Mouse (Mus musculus) MEL (cell line): Measurements from ENCODE around the gene Ppfibp2. TPM values are rescaled to one million over a fixed set of nuclear protein-coding genes. Genes with fewer than 3 reads are reported as not detected.

Source experiments
- DNase-seq: peaks from one replicate; pipeline ENCODE4 v3.0.0; 2011; ENCODE audit warnings: low read depth, low spot score
- H3K27ac ChIP-seq: 2 replicates; pipeline ENCODE4 v1.5.1; 2012; ENCODE audit warnings: low read depth, mild to moderate bottlenecking, control low read depth, low read length, moderate library complexity; ENCODE audit not compliant: control insufficient read depth
- H3K27me3 ChIP-seq, 2 experiments: fragments of 150-350 bp in 1 of 2; sonication (generic) in 1 of 2; 2 replicates each; pipeline ENCODE4 v1.6.1; 2012; ENCODE audit warnings: low read length in 2 of 2, mild to moderate bottlenecking in 2 of 2, improper control_type of control experiment in 1 of 2, moderate library complexity in 1 of 2; ENCODE audit not compliant: insufficient read depth in 2 of 2, control insufficient read depth in 1 of 2
- H3K36me3 ChIP-seq, 2 experiments: 2 replicates each; pipeline ENCODE4 v1.6.1; 2012 to 2014; ENCODE audit warnings: low read length in 2 of 2, improper control_type of control experiment in 1 of 2, inconsistent platforms in 1 of 2, mild to moderate bottlenecking in 1 of 2; ENCODE audit not compliant: insufficient read depth in 2 of 2, control insufficient read depth in 1 of 2
- H3K4me1 ChIP-seq, 2 experiments: fragments of 150-350 bp in 1 of 2; sonication (generic) in 1 of 2; 2 replicates each; pipeline ENCODE4 v1.6.1; 2012; ENCODE audit warnings: low read length in 2 of 2, improper control_type of control experiment in 1 of 2, mild to moderate bottlenecking in 1 of 2; ENCODE audit not compliant: insufficient read depth in 2 of 2, control insufficient read depth in 1 of 2
- H3K4me3 ChIP-seq, 2 experiments: fragments of 150-350 bp in 1 of 2; sonication (generic) in 1 of 2; 2 replicates each; pipeline ENCODE4 v1.5.1; 2012; ENCODE audit warnings: low read depth in 2 of 2, low read length in 2 of 2, mild to moderate bottlenecking in 2 of 2, moderate library complexity in 2 of 2, control low read depth in 1 of 2, improper control_type of control experiment in 1 of 2; ENCODE audit not compliant: control insufficient read depth in 1 of 2, insufficient read depth in 1 of 2
- H3K79me2 ChIP-seq: 2 replicates; pipeline ENCODE4 v1.6.1; 2012; ENCODE audit warnings: mild to moderate bottlenecking, low read length, moderate library complexity; ENCODE audit not compliant: control insufficient read depth, poor library complexity, insufficient read depth
- H3K9ac ChIP-seq: 2 replicates; pipeline ENCODE4 v1.6.1; 2012; ENCODE audit warnings: low read depth, mild to moderate bottlenecking, control low read depth, low read length, moderate library complexity; ENCODE audit not compliant: control insufficient read depth, poor library complexity, severe bottlenecking
- H3K9me3 ChIP-seq: fragments of 150-350 bp; sonication (generic); replicated peaks from 2 replicates; pipeline ENCODE4 v1.6.1; 2012; ENCODE audit warnings: mild to moderate bottlenecking, low read length, improper control_type of control experiment, moderate library complexity; ENCODE audit not compliant: insufficient read depth
- CHD2 ChIP-seq: IDR thresholded peaks from 2 replicates; pipeline ENCODE4 v1.6.1; 2011; ENCODE audit warnings: low read length, improper control_type of control experiment
- E2F4 ChIP-seq: IDR thresholded peaks from 2 replicates; pipeline ENCODE4 v1.6.1; 2011; ENCODE audit warnings: low read depth, low read length, improper control_type of control experiment, borderline replicate concordance
- ELF1 ChIP-seq: IDR thresholded peaks from 2 replicates; pipeline ENCODE4 v1.6.1; 2014; ENCODE audit warnings: low read depth, mild to moderate bottlenecking, inconsistent platforms, low read length, improper control_type of control experiment, moderate library complexity
- ETS1 ChIP-seq: IDR thresholded peaks from 2 replicates; pipeline ENCODE4 v1.6.1; 2012; ENCODE audit warnings: low read depth, mild to moderate bottlenecking, inconsistent platforms, low read length, improper control_type of control experiment, moderate library complexity
- HCFC1 ChIP-seq: IDR thresholded peaks from 2 replicates; pipeline ENCODE4 v1.6.1; 2012; ENCODE audit warnings: low read depth, mild to moderate bottlenecking, inconsistent platforms, low read length, improper control_type of control experiment, moderate library complexity
- KAT2A ChIP-seq: conservative IDR thresholded peaks from 2 replicates; pipeline ENCODE4 v1.6.1; 2012; ENCODE audit warnings: low read depth, low read length, improper control_type of control experiment, inconsistent platforms
- MAFK ChIP-seq: IDR thresholded peaks from 2 replicates; pipeline ENCODE4 v1.6.1; 2011; ENCODE audit warnings: low read depth, mild to moderate bottlenecking, low read length, improper control_type of control experiment, borderline replicate concordance
- MXI1 ChIP-seq: IDR thresholded peaks from 2 replicates; pipeline ENCODE4 v1.6.1; 2011; ENCODE audit warnings: mild to moderate bottlenecking, low read depth, low read length, improper control_type of control experiment
- MYC ChIP-seq: IDR thresholded peaks from 2 replicates; pipeline ENCODE4 v1.6.1; 2011; ENCODE audit warnings: low read depth, mild to moderate bottlenecking, low read length, improper control_type of control experiment, moderate library complexity
- NELFE ChIP-seq: IDR thresholded peaks from 2 replicates; pipeline ENCODE4 v1.6.1; 2011; ENCODE audit warnings: low read depth, low read length, improper control_type of control experiment
- NRF1 ChIP-seq: IDR thresholded peaks from 2 replicates; pipeline ENCODE4 v1.6.1; 2014; ENCODE audit warnings: low read depth, mild to moderate bottlenecking, inconsistent platforms, low read length, improper control_type of control experiment, moderate library complexity; ENCODE audit not compliant: poor library complexity, insufficient read depth, severe bottlenecking
- POLR2AphosphoS5 ChIP-seq: IDR thresholded peaks from 2 replicates; pipeline ENCODE4 v1.6.1; 2012; ENCODE audit warnings: low read depth, borderline replicate concordance, mild to moderate bottlenecking, inconsistent platforms, low read length, moderate library complexity, mixed read lengths
- RAD21 ChIP-seq: IDR thresholded peaks from 2 replicates; pipeline ENCODE4 v1.6.1; 2011; ENCODE audit warnings: mild to moderate bottlenecking, low read depth, low read length, improper control_type of control experiment
- SIN3A ChIP-seq: IDR thresholded peaks from 2 replicates; pipeline ENCODE4 v1.6.1; 2012; ENCODE audit warnings: low read length, improper control_type of control experiment, inconsistent platforms
- SMC3 ChIP-seq: IDR thresholded peaks from 2 replicates; pipeline ENCODE4 v1.6.1; 2011; ENCODE audit warnings: low read depth, low read length, improper control_type of control experiment
- TBP ChIP-seq: IDR thresholded peaks from 2 replicates; pipeline ENCODE4 v1.8.0; 2011; ENCODE audit warnings: low read depth, low read length, improper control_type of control experiment
- USF1 ChIP-seq: IDR thresholded peaks from 2 replicates; pipeline ENCODE4 v1.6.1; 2014; ENCODE audit warnings: low read depth, mild to moderate bottlenecking, inconsistent platforms, low read length, improper control_type of control experiment, moderate library complexity
- USF2 ChIP-seq, 2 experiments: IDR thresholded peaks; 2 replicates each; pipeline ENCODE4 v1.6.1; 2011 to 2012; ENCODE audit warnings: improper control_type of control experiment in 2 of 2, low read length in 2 of 2, borderline replicate concordance in 1 of 2, inconsistent platforms in 1 of 2, low read depth in 1 of 2, mild to moderate bottlenecking in 1 of 2; ENCODE audit not compliant: insufficient read depth in 1 of 2
- ZC3H11A ChIP-seq: IDR thresholded peaks from 2 replicates; pipeline ENCODE4 v1.6.1; 2012; ENCODE audit warnings: low read depth, mild to moderate bottlenecking, inconsistent platforms, low read length, improper control_type of control experiment
- ZMIZ1 ChIP-seq: IDR thresholded peaks from 2 replicates; pipeline ENCODE4 v1.6.1; 2012; ENCODE audit warnings: low read depth, mild to moderate bottlenecking, inconsistent platforms, low read length, improper control_type of control experiment, moderate library complexity
- ZNF384 ChIP-seq: IDR thresholded peaks from 2 replicates; pipeline ENCODE4 v1.6.1; 2012; ENCODE audit warnings: low read depth, mild to moderate bottlenecking, inconsistent platforms, low read length, improper control_type of control experiment
- polyA plus RNA-seq, 2 experiments: library from polyadenylated mRNA; stranded (reverse) in 1 of 2; unstranded in 1 of 2; fragments of >175 nt in 1 of 2; fragments of >200 nt in 1 of 2; gene quantifications; 2 replicates each; pipeline versions ENCODE4 v1.2.1 to v1.2.4; 2012; ENCODE audit warnings: low replicate concordance in 2 of 2, low read depth in 1 of 2; ENCODE audit not compliant: insufficient read length in 2 of 2, insufficient read depth in 1 of 2, missing spikeins in 1 of 2
- total RNA-seq: library from RNA; depleted of rRNA; stranded (reverse); fragments of 300-350 nt; gene quantifications from 2 replicates; pipeline ENCODE4 v1.2.3, GENCODE M21; 2012

Gene Ppfibp2
- total and polyA plus RNA-seq, 3 experiments, result not detected

GRCm38 (mm10) chr7:107574276-107574675 lies 20.7 kb upstream of the Ppfibp2 start:
- Histone ChIP-seq H3K27ac (no peak overlapping the region), H3K9ac (no peak overlapping the region)
- TF ChIP-seq MAFK (no peak), CHD2 (no peak), ETS1 (no peak), MXI1 (no peak), SMC3 (no peak), ZNF384 (no peak), SIN3A (no peak), USF2 (IDR thresholded peaks at IDR 0.05; ENCODE audit: borderline replicate concordance in 1 of 2, insufficient read depth in 1 of 2, low read depth in 1 of 2, low read length in 2 of 2) (no peak), POLR2AphosphoS5 (no peak), HCFC1 (no peak), MYC (no peak), TBP (no peak), KAT2A (no peak), NELFE (no peak), USF1 (no peak), ELF1 (no peak), RAD21 (no peak), E2F4 (no peak), ZC3H11A (no peak), NRF1 (no peak)
- TF ChIP-seq, all 39 proteins: peak for 0
- no peaks in the 10 kb centered on the region for H3K27me3 ChIP-seq
- no peaks in the 10 kb centered on the region for H3K36me3 ChIP-seq
- DNase-seq, result no peak
- no peaks in the 10 kb centered on the region for H3K79me2 ChIP-seq
- no peak overlapping the region for H3K4me3 ChIP-seq
- H3K4me1 ChIP-seq, result no peaks in the 10 kb centered on the region
- no peaks in the 10 kb centered on the region for H3K9me3 ChIP-seq

- Histone ChIP-seq H3K4me3 (no peak overlapping the region), H3K9ac (no peak overlapping the region), H3K79me2 (no peaks in the 10 kb centered on the region), H3K9me3 (no peaks in the 10 kb centered on the region), H3K27me3 (no peaks in the 10 kb centered on the region), H3K4me1 (no peaks in the 10 kb centered on the region), H3K36me3 (no peaks in the 10 kb centered on the region), H3K27ac (no peak overlapping the region)
- TF ChIP-seq ZC3H11A (no peak), ZMIZ1 (no peak), NRF1 (no peak)
- DNase-seq, result no peak
Observed at GRCm38 (mm10) chr7:107592641-107593040, 2.4 kb upstream of the Ppfibp2 start.
